Mouse (Mus musculus): ENCODE results near the gene Rbbp7.

DNA sequence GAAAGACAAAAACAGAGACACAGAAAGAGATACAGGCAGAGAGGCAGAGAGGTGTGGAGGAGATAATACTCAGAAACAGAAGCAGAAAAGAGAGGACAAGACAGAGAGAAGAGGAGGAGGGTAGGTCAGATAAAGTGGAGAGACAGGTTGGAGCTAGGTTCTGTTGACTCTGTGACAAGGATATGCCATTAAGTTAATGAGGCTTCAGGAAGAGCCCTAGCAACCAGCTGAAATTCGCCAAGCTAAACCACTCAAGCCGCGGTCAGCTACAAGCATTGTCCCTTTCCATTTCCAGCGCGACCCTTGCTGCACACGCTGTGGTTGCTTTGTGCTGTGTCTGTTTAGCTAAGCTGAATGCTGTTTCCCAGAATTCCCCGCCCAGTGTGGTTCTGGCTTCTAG, 32.0 kb upstream of the Rbbp7 start:
- TF ChIP-seq ZC3H11A (IDR thresholded peaks at IDR 0.05; ENCODE audit: borderline replicate concordance, low read depth, low read length): no peak
- TF ChIP-seq HCFC1 (IDR thresholded peaks at IDR 0.05; ENCODE audit: borderline replicate concordance, insufficient read depth, low read length): no peak
- no peak for TF ChIP-seq MAFK (IDR thresholded peaks at IDR 0.05; ENCODE audit: insufficient read depth, low read depth, low read length)
- TF ChIP-seq ZNF384 (IDR thresholded peaks at IDR 0.05; ENCODE audit: low read depth, low read length): no peak

All from ES-E14 (cell line).